13 mouse cellular contexts compared by ENCODE assay signal in the genomic region with DNA sequence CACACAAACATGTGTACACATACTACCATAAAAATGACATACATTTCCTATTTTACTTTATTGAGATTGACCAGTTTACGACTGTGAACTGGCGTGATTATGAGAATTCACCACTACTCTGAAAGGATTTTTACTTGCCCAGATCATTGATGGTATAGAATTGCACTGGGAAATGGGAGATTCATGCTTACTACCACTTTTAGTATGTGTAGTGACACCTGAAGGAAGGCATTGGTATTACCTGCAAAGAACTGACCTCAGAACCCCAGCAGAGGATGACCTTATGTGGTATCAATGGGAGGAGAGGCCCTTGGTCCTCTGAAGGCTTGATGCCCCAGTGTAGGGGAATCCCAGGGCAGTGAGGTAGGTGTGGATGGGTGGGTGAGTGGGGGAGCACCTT.
DNase-seq lines count a peak whose midpoint lies in the region; ATAC-seq and TF ChIP-seq lines count a peak whose summit lies in the region.
"Had no signal": no experiment of that assay in that cellular context is flagged by ENCODE, and none has a peak within 500 bp of the region (broad histone marks: within the 10 kb centered on the region; RNA-seq: fewer than 3 reads in every experiment).

No protein-coding gene starts in this region.

- H3K27ac ChIP-seq in midbrain, embryonic 11.5 days (ENCODE audit: low read depth, low read length), result no peak overlapping the region
- no peak overlapping the region for H3K27ac ChIP-seq in midbrain, embryonic 10.5 days (replicated peaks)
- H3K27ac ChIP-seq in MEL (ENCODE audit: control insufficient read depth, low read depth, low read length), result no peak overlapping the region
- H3K27ac ChIP-seq: liver, embryonic 14.5 days; lung, embryonic 15.5 days; macrophage; midbrain, embryonic 12.5 days had no signal

- no peaks in the 10 kb centered on the region for H3K4me1 ChIP-seq in midbrain, embryonic 11.5 days (ENCODE audit: control insufficient read depth, insufficient read depth, low read length)
- no peaks in the 10 kb centered on the region for H3K4me1 ChIP-seq in midbrain, embryonic 10.5 days
- H3K4me1 ChIP-seq in MEL (ENCODE audit: control insufficient read depth in 1 of 2, insufficient read depth in 2 of 2, low read length in 2 of 2), result no peaks in the 10 kb centered on the region
- H3K4me1 ChIP-seq: lung, embryonic 15.5 days; midbrain, embryonic 12.5 days had no signal

- TF ChIP-seq POLR2A in MEL (IDR thresholded peaks at IDR 0.05; ENCODE audit: control insufficient read depth in 1 of 2, insufficient read depth in 1 of 2, low read depth in 1 of 2, low read length in 2 of 2, poor library complexity in 1 of 2), result no peak

- H3K27me3 ChIP-seq in midbrain, embryonic 11.5 days (ENCODE audit: control insufficient read depth, insufficient read depth, low read length), result no peaks in the 10 kb centered on the region
- H3K27me3 ChIP-seq in midbrain, embryonic 10.5 days (ENCODE audit: low read depth, poor library complexity, severe bottlenecking), result no peaks in the 10 kb centered on the region
- H3K27me3 ChIP-seq in MEL (ENCODE audit: control insufficient read depth in 1 of 2, insufficient read depth in 2 of 2, low read length in 2 of 2), result no peaks in the 10 kb centered on the region
- no peaks in the 10 kb centered on the region for H3K27me3 ChIP-seq in splenic B cell, adult 2 months (ENCODE audit: control insufficient read depth, insufficient read depth, low read length, poor library complexity, severe bottlenecking)
- H3K27me3 ChIP-seq: lung, embryonic 15.5 days; midbrain, embryonic 12.5 days had no signal

- 0 out of 2 replicates have a peak, but pooled peaks have one; percentile 19 for ATAC-seq in midbrain, embryonic 11.5 days (ENCODE audit: low FRiP score)
- ATAC-seq in CD4-positive, CD25-positive, alpha-beta regulatory T cell, adult 4 months, result peak; percentile 41
- ATAC-seq: forebrain, embryonic 14.5 days had no signal

- H3K36me3 ChIP-seq in midbrain, embryonic 11.5 days (ENCODE audit: control insufficient read depth, insufficient read depth, low read length), result no peaks in the 10 kb centered on the region
- no peaks in the 10 kb centered on the region for H3K36me3 ChIP-seq in midbrain, embryonic 10.5 days
- no peaks in the 10 kb centered on the region for H3K36me3 ChIP-seq in MEL (ENCODE audit: control insufficient read depth in 1 of 2, insufficient read depth in 2 of 2, low read length in 2 of 2)
- no peaks in the 10 kb centered on the region for H3K36me3 ChIP-seq in splenic B cell, adult 2 months (ENCODE audit: control insufficient read depth, insufficient read depth, low read length, poor library complexity, severe bottlenecking)
- H3K36me3 ChIP-seq: lung, embryonic 15.5 days; midbrain, embryonic 12.5 days had no signal

- no peak overlapping the region for H3K4me3 ChIP-seq in midbrain, embryonic 11.5 days (ENCODE audit: low read depth, low read length)
- no peak overlapping the region for H3K4me3 ChIP-seq in midbrain, embryonic 10.5 days
- H3K4me3 ChIP-seq in MEL (ENCODE audit: control insufficient read depth in 1 of 2, insufficient read depth in 1 of 2, low read depth in 2 of 2, low read length in 2 of 2), result no peak overlapping the region
- H3K4me3 ChIP-seq: lung, embryonic 15.5 days; midbrain, embryonic 12.5 days had no signal

- no peak for DNase-seq in midbrain, embryonic 11.5 days (ENCODE audit: low spot score, missing footprints)
- DNase-seq in midbrain, embryonic 10.5 days (ENCODE audit: low spot score), result no peak
- peak; percentile 8 for DNase-seq in MEL (ENCODE audit: low read depth, low spot score)
- DNase-seq in splenic B cell, adult 2 months (ENCODE audit: low read depth, low spot score), result peak; percentile 3
- DNase-seq in frontal cortex, postnatal 10 days (ENCODE audit: low spot score in 2 of 2), result no peak
- DNase-seq in cerebellum, adult 18-20 months, result no peak
- DNase-seq: cerebellum, adult 8-10 months had no signal

- H3K9me3 ChIP-seq in midbrain, embryonic 11.5 days (ENCODE audit: control insufficient read depth, low read length), result no peaks in the 10 kb centered on the region
- no peaks in the 10 kb centered on the region for H3K9me3 ChIP-seq in midbrain, embryonic 10.5 days (replicated peaks)
- no peaks in the 10 kb centered on the region for H3K9me3 ChIP-seq in MEL (replicated peaks; ENCODE audit: insufficient read depth, low read length)
- H3K9me3 ChIP-seq: lung, embryonic 15.5 days; midbrain, embryonic 12.5 days had no signal

- H3K9ac ChIP-seq in midbrain, embryonic 11.5 days (ENCODE audit: low read length), result no peak overlapping the region
- no peak overlapping the region for H3K9ac ChIP-seq in MEL (ENCODE audit: control insufficient read depth, low read depth, low read length, poor library complexity, severe bottlenecking)
- H3K9ac ChIP-seq: liver, embryonic 14.5 days; lung, embryonic 15.5 days; midbrain, embryonic 12.5 days had no signal

- TF ChIP-seq EP300 in MEL (IDR thresholded peaks at IDR 0.05; ENCODE audit: low read depth in 1 of 2, low read length in 2 of 2), result no peak

- 95% methylated on average over 2 of the region's 2 CpGs for WGBS in midbrain, embryonic 11.5 days
- WGBS in midbrain, embryonic 10.5 days, result 99% methylated on average over 2 of the region's 2 CpGs

- no peak for TF ChIP-seq RAD21 in MEL (IDR thresholded peaks at IDR 0.05; ENCODE audit: low read depth, low read length)

- TF ChIP-seq CTCF in MEL (IDR thresholded peaks at IDR 0.05 in 2 of 3, conservative IDR thresholded peaks at IDR 0.05 in 1 of 3; ENCODE audit: control insufficient read depth in 1 of 3, insufficient read depth in 1 of 3, low read depth in 2 of 3, low read length in 3 of 3, poor library complexity in 1 of 3, severe bottlenecking in 1 of 3), result no peak; a peak in 1 of 6 replicates

- no peak overlapping the region for H3K4me2 ChIP-seq in midbrain, embryonic 11.5 days
- H3K4me2 ChIP-seq: lung, embryonic 15.5 days; midbrain, embryonic 12.5 days had no signal

- no peaks in the 10 kb centered on the region for H3K79me2 ChIP-seq in MEL (ENCODE audit: control insufficient read depth, insufficient read depth, low read length, poor library complexity)

TF ChIP-seq in MEL, 35 proteins besides CTCF, POLR2A, EP300 and RAD21:
- TF ChIP-seq SMC3 (IDR thresholded peaks at IDR 0.05; ENCODE audit: low read depth, low read length) (peak; percentile 12; the same call in 1 of the 2 replicates), SIN3A (IDR thresholded peaks at IDR 0.05; ENCODE audit: low read length) (no peak)

Comparison
In these comparisons a context has a peak if more than half of its experiments do, and no peak if none do; other contexts are left out.
1. DNase-seq: peak in MEL (single experiment) and splenic B cell, adult 2 months (single experiment); none in midbrain, embryonic 11.5 days (single experiment), midbrain, embryonic 10.5 days (single experiment), frontal cortex, postnatal 10 days (0 of 2) and cerebellum, adult 18-20 months (0 of 2).